In genomic region chr2:44029035-44029715, GRCm38 (mm10) we compare ENCODE assay signal across 22 mouse cellular contexts.
DNase-seq lines count a peak whose midpoint lies in the region; ATAC-seq lines count a peak whose summit lies in the region.
"Had no signal": no experiment of that assay in that cellular context is flagged by ENCODE, and none has a peak within 500 bp of the region (broad histone marks: within the 10 kb centered on the region; RNA-seq: fewer than 3 reads in every experiment).

No protein-coding gene starts in this region.

- H3K9ac ChIP-seq in forebrain, embryonic 13.5 days = no peak overlapping the region
- no peak overlapping the region for H3K9ac ChIP-seq in midbrain, embryonic 11.5 days (ENCODE audit: low read length)
- H3K9ac ChIP-seq in midbrain, embryonic 16.5 days (ENCODE audit: low read depth, low read length) = no peak overlapping the region
- H3K9ac ChIP-seq: embryonic facial prominence, embryonic 15.5 days; heart, embryonic 15.5 days; hindbrain, embryonic 15.5 days; liver, embryonic 14.5 days; lung, embryonic 15.5 days; neural tube, embryonic 13.5 days had no signal

- ATAC-seq in forebrain, embryonic 13.5 days = peak; percentile 94; the same call in 1 of the 2 replicates
- ATAC-seq in midbrain, embryonic 11.5 days (ENCODE audit: low FRiP score) = no peak
- no peak for ATAC-seq in midbrain, embryonic 16.5 days
- ATAC-seq: intestine, embryonic 16.5 days had no signal

- no peak overlapping the region for H3K4me3 ChIP-seq in forebrain, embryonic 13.5 days
- no peak overlapping the region for H3K4me3 ChIP-seq in forebrain, embryonic 10.5 days
- no peak overlapping the region for H3K4me3 ChIP-seq in midbrain, embryonic 11.5 days (ENCODE audit: low read depth, low read length)
- no peak overlapping the region for H3K4me3 ChIP-seq in midbrain, embryonic 16.5 days (ENCODE audit: low read depth, low read length)
- H3K4me3 ChIP-seq: embryonic facial prominence, embryonic 15.5 days; heart, embryonic 15.5 days; hindbrain, embryonic 15.5 days; lung, embryonic 15.5 days; neural tube, embryonic 13.5 days had no signal

- H3K27me3 ChIP-seq in forebrain, embryonic 13.5 days = no peaks in the 10 kb centered on the region
- H3K27me3 ChIP-seq in forebrain, embryonic 10.5 days (ENCODE audit: poor library complexity, severe bottlenecking) = no peaks in the 10 kb centered on the region
- no peaks in the 10 kb centered on the region for H3K27me3 ChIP-seq in midbrain, embryonic 11.5 days (ENCODE audit: control insufficient read depth, insufficient read depth, low read length)
- H3K27me3 ChIP-seq in midbrain, embryonic 16.5 days (ENCODE audit: control insufficient read depth, insufficient read depth, low read depth, low read length) = no peaks in the 10 kb centered on the region
- H3K27me3 ChIP-seq: embryonic facial prominence, embryonic 15.5 days; heart, embryonic 15.5 days; hindbrain, embryonic 15.5 days; lung, embryonic 15.5 days; neural tube, embryonic 13.5 days had no signal

- 74% methylated on average over 8 of the region's 8 CpGs for WGBS in forebrain, embryonic 13.5 days
- 93% methylated on average over 8 of the region's 8 CpGs for WGBS in forebrain, embryonic 10.5 days
- WGBS in midbrain, embryonic 11.5 days = 89% methylated on average over 8 of the region's 8 CpGs
- WGBS in midbrain, embryonic 16.5 days = 86% methylated on average over 8 of the region's 8 CpGs

- H3K36me3 ChIP-seq in forebrain, embryonic 13.5 days (ENCODE audit: poor library complexity, severe bottlenecking) = no peaks in the 10 kb centered on the region
- no peaks in the 10 kb centered on the region for H3K36me3 ChIP-seq in forebrain, embryonic 10.5 days (replicated peaks)
- no peaks in the 10 kb centered on the region for H3K36me3 ChIP-seq in midbrain, embryonic 11.5 days (ENCODE audit: control insufficient read depth, insufficient read depth, low read length)
- no peaks in the 10 kb centered on the region for H3K36me3 ChIP-seq in midbrain, embryonic 16.5 days (ENCODE audit: control insufficient read depth, insufficient read depth, low read length)
- H3K36me3 ChIP-seq: embryonic facial prominence, embryonic 15.5 days; G1E; heart, embryonic 15.5 days; hindbrain, embryonic 15.5 days; lung, embryonic 15.5 days; neural tube, embryonic 13.5 days had no signal

- no peaks in the 10 kb centered on the region for H3K9me3 ChIP-seq in forebrain, embryonic 13.5 days (replicated peaks)
- no peaks in the 10 kb centered on the region for H3K9me3 ChIP-seq in forebrain, embryonic 10.5 days
- H3K9me3 ChIP-seq in midbrain, embryonic 11.5 days (ENCODE audit: control insufficient read depth, low read length) = no peaks in the 10 kb centered on the region
- no peaks in the 10 kb centered on the region for H3K9me3 ChIP-seq in midbrain, embryonic 16.5 days (replicated peaks; ENCODE audit: control insufficient read depth, low read length, poor library complexity, severe bottlenecking)
- H3K9me3 ChIP-seq: embryonic facial prominence, embryonic 15.5 days; G1E; heart, embryonic 15.5 days; hindbrain, embryonic 15.5 days; lung, embryonic 15.5 days; neural tube, embryonic 13.5 days had no signal

- DNase-seq in forebrain, embryonic 10.5 days (ENCODE audit: extremely low spot score, low spot score) = no peak
- peak; percentile 72 for DNase-seq in midbrain, embryonic 11.5 days (ENCODE audit: low spot score, missing footprints)
- peak; percentile 51 for DNase-seq in layer of hippocampus, adult 9-10 months (ENCODE audit: low spot score)
- DNase-seq in gastrocnemius, postnatal 4 days (ENCODE audit: low spot score in 2 of 2) = no peak
- no peak for DNase-seq in adrenal gland, postnatal 4 days (ENCODE audit: low spot score in 2 of 2)
- DNase-seq: adrenal gland, postnatal 25 days; cerebellum, adult 9-10 months; gastrocnemius, postnatal 14 days; heart, postnatal 4 days; kidney, postnatal 36 days; lung, postnatal 4 days; thymus, postnatal 14 days had no signal

- H3K4me2 ChIP-seq in forebrain, embryonic 13.5 days = no peak overlapping the region
- H3K4me2 ChIP-seq in midbrain, embryonic 11.5 days = no peak overlapping the region
- H3K4me2 ChIP-seq in midbrain, embryonic 16.5 days (ENCODE audit: low read length) = no peak overlapping the region
- H3K4me2 ChIP-seq: embryonic facial prominence, embryonic 15.5 days; heart, embryonic 15.5 days; hindbrain, embryonic 15.5 days; lung, embryonic 15.5 days; neural tube, embryonic 13.5 days had no signal

- H3K4me1 ChIP-seq in forebrain, embryonic 13.5 days = no peaks in the 10 kb centered on the region
- H3K4me1 ChIP-seq in forebrain, embryonic 10.5 days = no peaks in the 10 kb centered on the region
- no peaks in the 10 kb centered on the region for H3K4me1 ChIP-seq in midbrain, embryonic 11.5 days (ENCODE audit: control insufficient read depth, insufficient read depth, low read length)
- H3K4me1 ChIP-seq in midbrain, embryonic 16.5 days (ENCODE audit: control insufficient read depth, insufficient read depth, low read length) = no peaks in the 10 kb centered on the region
- H3K4me1 ChIP-seq: embryonic facial prominence, embryonic 15.5 days; heart, embryonic 15.5 days; hindbrain, embryonic 15.5 days; lung, embryonic 15.5 days; neural tube, embryonic 13.5 days had no signal

- no peak overlapping the region for H3K27ac ChIP-seq in forebrain, embryonic 13.5 days
- H3K27ac ChIP-seq in forebrain, embryonic 10.5 days = no peak overlapping the region
- H3K27ac ChIP-seq in midbrain, embryonic 11.5 days (ENCODE audit: low read depth, low read length) = no peak overlapping the region
- no peak overlapping the region for H3K27ac ChIP-seq in midbrain, embryonic 16.5 days (ENCODE audit: low read length)
- H3K27ac ChIP-seq: embryonic facial prominence, embryonic 15.5 days; heart, embryonic 15.5 days; hindbrain, embryonic 15.5 days; liver, embryonic 14.5 days; lung, embryonic 15.5 days; neural tube, embryonic 13.5 days had no signal

Comparison
In these comparisons a context has a peak if more than half of its experiments do, and no peak if none do; other contexts are left out.
1. DNase-seq: peak in midbrain, embryonic 11.5 days (single experiment) and layer of hippocampus, adult 9-10 months (single experiment); none in forebrain, embryonic 10.5 days (single experiment), gastrocnemius, postnatal 4 days (0 of 2) and adrenal gland, postnatal 4 days (0 of 2).